ENCODE assay signal across 20 mouse cellular contexts in the genomic region with DNA sequence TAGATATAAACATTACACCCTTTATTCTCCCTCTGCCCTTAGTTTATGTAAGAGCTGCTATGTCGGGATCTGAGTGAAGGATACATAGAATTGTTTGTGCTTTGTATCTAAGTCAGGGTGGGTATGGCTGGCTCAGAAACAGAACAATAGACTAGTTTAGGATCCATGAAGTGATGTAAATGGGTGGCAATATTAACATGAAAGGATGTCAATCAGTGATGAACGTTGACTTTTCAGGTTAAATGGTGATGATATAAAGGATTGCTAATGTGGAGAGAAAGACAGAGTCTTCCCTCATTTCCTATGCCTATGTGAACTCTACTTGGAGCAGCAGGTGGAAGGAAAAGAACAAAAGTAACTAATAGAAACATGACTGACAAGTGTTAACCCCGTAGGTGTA. TPM values are rescaled to one million over a fixed set of nuclear protein-coding genes. Genes with fewer than 3 reads are reported as not detected.
DNase-seq lines count a peak whose midpoint lies in the region; TF ChIP-seq lines count a peak whose summit lies in the region.
"Had no signal": no experiment of that assay in that cellular context is flagged by ENCODE, and none has a peak within 500 bp of the region (broad histone marks: within the 10 kb centered on the region; RNA-seq: fewer than 3 reads in every experiment).

No protein-coding gene starts in this region.

- peaks cover 2% of the 10 kb centered on the region in 2 experiments; a peak in 1 of 4 replicates for H3K4me1 ChIP-seq in ES-E14 (ENCODE audit: control insufficient read depth in 2 of 2, insufficient read depth in 2 of 2, low read length in 2 of 2, poor library complexity in 1 of 2)
- H3K4me1 ChIP-seq: embryonic facial prominence, embryonic 10.5 days; embryonic facial prominence, embryonic 12.5 days had no signal

- H3K9me3 ChIP-seq in ES-E14 (ENCODE audit: control insufficient read depth, insufficient read depth, low read depth, low read length) = no peaks in the 10 kb centered on the region
- H3K9me3 ChIP-seq: embryonic facial prominence, embryonic 10.5 days; embryonic facial prominence, embryonic 12.5 days; forebrain, embryonic 13.5 days; forebrain, embryonic 15.5 days had no signal

- no peak overlapping the region for H3K27ac ChIP-seq in ES-E14 (ENCODE audit: insufficient read depth, low read depth, low read length, poor library complexity, severe bottlenecking)
- H3K27ac ChIP-seq: embryonic facial prominence, embryonic 10.5 days; embryonic facial prominence, embryonic 12.5 days; forebrain, embryonic 13.5 days; forebrain, embryonic 15.5 days had no signal

- no peaks in the 10 kb centered on the region; the same call in 1 of the 2 replicates for H3K36me3 ChIP-seq in ES-E14 (ENCODE audit: control insufficient read depth, insufficient read depth, low read length, poor library complexity, severe bottlenecking)
- H3K36me3 ChIP-seq: embryonic facial prominence, embryonic 10.5 days; embryonic facial prominence, embryonic 12.5 days; forebrain, embryonic 15.5 days had no signal

- H3K4me3 ChIP-seq in ES-E14 (ENCODE audit: insufficient read depth in 1 of 2, low read depth in 1 of 2, low read length in 2 of 2, poor library complexity in 1 of 2, severe bottlenecking in 1 of 2) = no peak overlapping the region
- H3K4me3 ChIP-seq: embryonic facial prominence, embryonic 10.5 days; embryonic facial prominence, embryonic 12.5 days; erythroblast, embryonic 14.5 days; forebrain, embryonic 13.5 days; forebrain, embryonic 15.5 days had no signal

- in situ Hi-C loops in ES-E14 (cut with MboI; ENCODE audit: low sequenced_read_pairs in 2 of 2, unreplicated experiment in 2 of 2) = no loop called here

- no peak overlapping the region for H3K9ac ChIP-seq in ES-E14 (ENCODE audit: insufficient read depth, low read depth, low read length, poor library complexity, severe bottlenecking)
- H3K9ac ChIP-seq: embryonic facial prominence, embryonic 12.5 days; forebrain, embryonic 13.5 days; forebrain, embryonic 15.5 days; forebrain, postnatal 0 days had no signal

- peak; percentile 36 for DNase-seq in ES-E14 (ENCODE audit: low read depth, low spot score)
- peak; percentile 13 for DNase-seq in R1 (ENCODE audit: low read depth, low spot score)
- DNase-seq in ZHBTc4 (ENCODE audit: low read depth, low spot score) = peak; percentile 69
- no peak for DNase-seq in c-Kit-positive CD71-positive TER-119-positive erythroid progenitor cells, embryonic 14.5 days (ENCODE audit: low spot score)
- no peak for DNase-seq in right cerebral cortex, postnatal 10 days (ENCODE audit: low spot score in 2 of 2)
- DNase-seq in yolk sac, embryonic 10.5 days (ENCODE audit: low spot score) = no peak
- DNase-seq in cerebellum, adult 18-20 months = no peak
- DNase-seq: adrenal gland, adult 2 months; adrenal gland, postnatal 10 days; adrenal gland, postnatal 25 days; cerebellum, adult 11-12 months; cerebellum, adult 8-10 months; cerebellum, adult 9-11 months; cerebellum, postnatal 14 days; forebrain, postnatal 0 days had no signal

TF ChIP-seq in ES-E14, 5 proteins besides CTCF, POLR2A, EP300 and RAD21:
- no peak for TF ChIP-seq MAFK (IDR thresholded peaks at IDR 0.05; ENCODE audit: insufficient read depth, low read depth, low read length)

RNA-seq across cellular contexts. Expression of a gene that starts 27.2 kb away (rescaled TPM):
- total RNA-seq in ES-E14 (2012; rRNA removed) = 9.0 and 10.3 TPM in 2 replicates

Comparison
In these comparisons a context has a peak if more than half of its experiments do, and no peak if none do; other contexts are left out.
1. DNase-seq: peak in ES-E14 (single experiment), R1 (single experiment) and ZHBTc4 (single experiment); none in c-Kit-positive CD71-positive TER-119-positive erythroid progenitor cells, embryonic 14.5 days (single experiment), right cerebral cortex, postnatal 10 days (0 of 2), yolk sac, embryonic 10.5 days (single experiment) and cerebellum, adult 18-20 months (0 of 2).